Mouse (Mus musculus) kidney, embryonic 16.5 days (tissue): ENCODE measurements at regions not wholly inside any gene's neighbourhood (a gene's known extent, or its start where the extent isn't known, plus 50 kb on each side); places are given as distances from the start of the nearest gene placed in this dataset.

ENCODE experiments used
- ATAC-seq: fragments of 200-750 bp; cut with Nextera tagmentation; 2 replicates; pipeline ENCODE4 v1.8.0; 2017; ENCODE audit warnings: moderate TSS enrichment; ENCODE audit not compliant: low FRiP score, low TSS enrichment
- H3K27ac ChIP-seq: fragments of 300-500 bp; sonication (generic); 2 replicates; pipeline ENCODE4 v1.5.1; 2014; ENCODE audit warnings: low read length
- H3K27me3 ChIP-seq: fragments of 300-500 bp; sonication (generic); 2 replicates; pipeline ENCODE4 v1.6.1; 2014; ENCODE audit warnings: low read length, control low read depth, mixed read lengths; ENCODE audit not compliant: insufficient read depth
- H3K36me3 ChIP-seq: fragments of 300-500 bp; sonication (generic); 2 replicates; pipeline ENCODE4 v1.6.1; 2014; ENCODE audit warnings: low read length, control low read depth, mixed read lengths; ENCODE audit not compliant: insufficient read depth
- H3K4me1 ChIP-seq: fragments of 300-500 bp; sonication (generic); 2 replicates; pipeline ENCODE4 v1.6.1; 2014; ENCODE audit warnings: low read length, control low read depth, mixed read lengths; ENCODE audit not compliant: insufficient read depth
- H3K4me2 ChIP-seq: fragments of 300-500 bp; sonication (generic); replicated peaks from 2 replicates; pipeline ENCODE4 v1.6.1; 2014; ENCODE audit warnings: low read depth, low read length
- H3K4me3 ChIP-seq: fragments of 300-500 bp; sonication (generic); 2 replicates; pipeline ENCODE4 v1.5.1; 2014; ENCODE audit warnings: mild to moderate bottlenecking, low read length
- H3K9ac ChIP-seq: fragments of 300-500 bp; sonication (generic); replicated peaks from 2 replicates; pipeline ENCODE4 v1.6.1; 2014; ENCODE audit warnings: low read length
- H3K9me3 ChIP-seq: fragments of 300-500 bp; sonication (generic); 2 replicates; pipeline ENCODE4 v1.6.1; 2016; ENCODE audit warnings: low read length, control low read depth
- WGBS: fragments of 180-500 bp; shearing (Covaris S2); extraction: QIAGEN DNeasy Blood & Tissue Kit; methylation state at CpG from one replicate; pipeline ENCODE4 v1.1.7; 2014; 5-methylcytosine and 5-hydroxymethylcytosine counted together

GRCm38 (mm10) chr16:76194291-76194690, 172.2 kb upstream of the Samsn1 start:
- no peak for ATAC-seq
- no peak overlapping the region for H3K4me2 ChIP-seq
- H3K9ac ChIP-seq: no peak overlapping the region
- peaks cover 8% of the 10 kb centered on the region; the same call in 1 of the 2 replicates for H3K9me3 ChIP-seq
- H3K27ac ChIP-seq: no peak overlapping the region
- H3K27me3 ChIP-seq: no peaks in the 10 kb centered on the region
- no peak overlapping the region for H3K4me3 ChIP-seq
- H3K36me3 ChIP-seq: no peaks in the 10 kb centered on the region
- 76% methylated on average over 2 of the region's 2 CpGs for WGBS
- H3K4me1 ChIP-seq: no peaks in the 10 kb centered on the region

GRCm38 (mm10) chr16:76191135-76191534, 169.1 kb upstream of the Samsn1 start:
- Histone ChIP-seq H3K27ac (no peak overlapping the region), H3K4me1 (no peaks in the 10 kb centered on the region), H3K4me3 (no peak overlapping the region), H3K9ac (no peak overlapping the region), H3K36me3 (no peaks in the 10 kb centered on the region), H3K4me2 (no peak overlapping the region), H3K9me3 (peaks cover 8% of the 10 kb centered on the region; the same call in 1 of the 2 replicates), H3K27me3 (no peaks in the 10 kb centered on the region)
- peak; percentile 57; the same call in 1 of the 2 replicates for ATAC-seq
- WGBS: 60% methylated on average over 10 of the region's 10 CpGs

GRCm38 (mm10) chr16:76183556-76183955, 161.5 kb upstream of the Samsn1 start:
- WGBS: 73% methylated on average over 2 of the region's 2 CpGs
- no peaks in the 10 kb centered on the region for H3K9me3 ChIP-seq
- no peak overlapping the region for H3K4me2 ChIP-seq
- H3K9ac ChIP-seq: no peak overlapping the region
- H3K4me3 ChIP-seq: no peak overlapping the region
- H3K27ac ChIP-seq: no peak overlapping the region
- H3K36me3 ChIP-seq: no peaks in the 10 kb centered on the region
- no peak for ATAC-seq
- no peaks in the 10 kb centered on the region for H3K27me3 ChIP-seq
- no peaks in the 10 kb centered on the region for H3K4me1 ChIP-seq

GRCm38 (mm10) chr16:76183105-76183504, 161.0 kb upstream of the Samsn1 start:
- Histone ChIP-seq H3K36me3 (no peaks in the 10 kb centered on the region), H3K4me2 (no peak overlapping the region), H3K27ac (no peak overlapping the region), H3K9ac (no peak overlapping the region), H3K27me3 (no peaks in the 10 kb centered on the region), H3K4me3 (no peak overlapping the region), H3K9me3 (no peaks in the 10 kb centered on the region), H3K4me1 (no peaks in the 10 kb centered on the region)
- peak; percentile 85 for ATAC-seq
- 20% methylated on average over 3 of the region's 3 CpGs for WGBS

GRCm38 (mm10) chr16:76181596-76181995, 159.5 kb upstream of the Samsn1 start:
- no peaks in the 10 kb centered on the region for H3K36me3 ChIP-seq
- WGBS: 85% methylated on average over 3 of the region's 3 CpGs
- ATAC-seq: no peak
- no peak overlapping the region for H3K27ac ChIP-seq
- no peak overlapping the region for H3K4me3 ChIP-seq
- H3K9me3 ChIP-seq: no peaks in the 10 kb centered on the region
- H3K9ac ChIP-seq: no peak overlapping the region
- no peaks in the 10 kb centered on the region for H3K4me1 ChIP-seq
- H3K4me2 ChIP-seq: no peak overlapping the region
- no peaks in the 10 kb centered on the region for H3K27me3 ChIP-seq

- H3K27ac ChIP-seq: no peak overlapping the region
- 80% methylated on average over 2 of the region's 2 CpGs for WGBS
- H3K4me2 ChIP-seq: no peak overlapping the region
- no peaks in the 10 kb centered on the region for H3K9me3 ChIP-seq
- no peak overlapping the region for H3K4me3 ChIP-seq
- H3K27me3 ChIP-seq: no peaks in the 10 kb centered on the region
- no peak overlapping the region for H3K9ac ChIP-seq
- no peaks in the 10 kb centered on the region for H3K36me3 ChIP-seq
- no peak for ATAC-seq
- no peaks in the 10 kb centered on the region for H3K4me1 ChIP-seq
Measured at GRCm38 (mm10) chr16:76167651-76168050, 145.6 kb upstream of the Samsn1 start.

GRCm38 (mm10) chr16:76160879-76161278, 138.8 kb upstream of the Samsn1 start:
- H3K4me2 ChIP-seq: no peak overlapping the region
- H3K27ac ChIP-seq: no peak overlapping the region
- H3K27me3 ChIP-seq: no peaks in the 10 kb centered on the region
- WGBS: 64% methylated on average over 5 of the region's 5 CpGs
- no peaks in the 10 kb centered on the region for H3K36me3 ChIP-seq
- ATAC-seq: no peak
- H3K4me3 ChIP-seq: no peak overlapping the region
- H3K9ac ChIP-seq: no peak overlapping the region
- no peaks in the 10 kb centered on the region for H3K9me3 ChIP-seq
- no peaks in the 10 kb centered on the region for H3K4me1 ChIP-seq

- no peak overlapping the region for H3K9ac ChIP-seq
- no peaks in the 10 kb centered on the region for H3K9me3 ChIP-seq
- WGBS: 92% methylated on average over 7 of the region's 7 CpGs
- H3K27ac ChIP-seq: no peak overlapping the region
- no peak overlapping the region for H3K4me2 ChIP-seq
- H3K27me3 ChIP-seq: no peaks in the 10 kb centered on the region
- no peak for ATAC-seq
- H3K4me1 ChIP-seq: no peaks in the 10 kb centered on the region
- H3K4me3 ChIP-seq: no peak overlapping the region
- H3K36me3 ChIP-seq: no peaks in the 10 kb centered on the region
Measured at GRCm38 (mm10) chr16:76158585-76158984, 136.5 kb upstream of the Samsn1 start.

- WGBS: 79% methylated on average over 12 of the region's 12 CpGs
- Histone ChIP-seq H3K9ac (no peak overlapping the region), H3K9me3 (no peaks in the 10 kb centered on the region), H3K27me3 (no peaks in the 10 kb centered on the region), H3K4me2 (no peak overlapping the region), H3K4me1 (no peaks in the 10 kb centered on the region), H3K36me3 (no peaks in the 10 kb centered on the region), H3K27ac (no peak overlapping the region), H3K4me3 (no peak overlapping the region)
- no peak for ATAC-seq
Measured at GRCm38 (mm10) chr16:76153766-76154525, 131.9 kb upstream of the Samsn1 start.

GRCm38 (mm10) chr16:76149581-76149980, 127.5 kb upstream of the Samsn1 start:
- H3K36me3 ChIP-seq: no peaks in the 10 kb centered on the region
- no peak overlapping the region for H3K4me3 ChIP-seq
- 74% methylated on average over 5 of the region's 5 CpGs for WGBS

More at GRCm38 (mm10) chr16:76149581-76149980, 127.5 kb upstream of the Samsn1 start:
- no peak overlapping the region for H3K9ac ChIP-seq
- H3K9me3 ChIP-seq: 0 out of 2 replicates have a peak, but pooled peaks cover 5% of the 10 kb centered on the region
- H3K27ac ChIP-seq: no peak overlapping the region
- no peaks in the 10 kb centered on the region for H3K27me3 ChIP-seq
- no peaks in the 10 kb centered on the region for H3K4me1 ChIP-seq
- no peak for ATAC-seq
- H3K4me2 ChIP-seq: no peak overlapping the region
